Mouse (Mus musculus): ENCODE results near the gene Bcl2.

Bcl2 gene

DNA sequence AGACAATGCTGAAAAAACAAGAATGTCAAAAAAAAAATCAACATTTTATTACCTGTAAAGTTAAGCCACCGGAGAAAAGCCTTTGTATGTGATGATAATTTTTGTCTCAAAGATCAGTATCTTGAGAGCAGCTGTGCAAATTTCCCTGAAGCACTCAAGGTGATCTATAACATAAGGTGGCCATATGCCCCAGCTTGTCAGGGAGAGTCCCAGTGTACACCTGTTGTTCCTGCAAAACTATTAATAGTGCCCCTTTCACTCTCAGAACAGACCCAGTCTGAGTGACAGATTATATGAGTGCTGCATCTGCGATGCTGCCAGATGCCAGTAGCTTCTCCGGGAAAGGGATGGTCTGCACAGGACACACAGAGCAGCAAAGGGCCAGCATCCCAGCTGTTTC is 95.3 kb downstream of the Bcl2 start:
- DNase-seq: no peak

GRCm38 (mm10) chr1:106616955-106617354 is 97.1 kb downstream of the Bcl2 start:
- no peak for DNase-seq

- no peak for DNase-seq
Observed at GRCm38 (mm10) chr1:106613371-106613770, 100.7 kb downstream of the Bcl2 start.

GRCm38 (mm10) chr1:106612166-106613031 is 101.7 kb downstream of the Bcl2 start:
- DNase-seq: no peak

- DNase-seq: no peak
Observed at GRCm38 (mm10) chr1:106611246-106611645, 102.8 kb downstream of the Bcl2 start.

DNA sequence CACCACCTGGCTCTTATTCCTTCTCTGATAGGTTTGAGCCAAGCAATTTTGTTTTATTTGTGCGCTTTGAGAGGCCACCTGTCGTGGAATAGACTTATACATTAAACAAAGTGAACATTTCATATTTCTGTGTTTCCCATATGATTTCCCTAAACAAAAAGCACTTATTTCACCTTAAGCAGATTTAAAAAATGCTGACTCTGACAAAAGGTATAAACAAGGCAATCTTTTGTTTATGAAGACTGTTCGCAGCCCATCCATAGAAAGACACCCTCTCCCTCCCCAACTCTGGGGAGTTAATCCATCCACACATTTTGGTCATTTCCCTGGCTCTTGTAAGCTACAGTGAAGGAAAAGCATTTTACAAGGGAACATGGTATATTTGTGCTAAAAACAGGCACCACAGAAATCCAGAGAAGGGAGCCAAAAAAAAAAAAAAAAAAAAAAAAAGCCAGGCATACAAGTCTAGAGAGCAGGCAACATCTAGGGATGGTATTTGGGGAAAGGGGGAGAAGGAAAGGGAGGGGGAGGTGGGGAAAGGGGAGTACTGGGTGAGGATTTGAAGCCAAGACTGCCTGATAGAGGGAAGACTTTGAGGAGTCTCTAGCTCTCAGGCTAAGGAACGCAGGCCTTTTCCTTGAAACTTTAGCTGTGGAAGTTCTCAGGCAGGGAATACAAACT is 105.8 kb downstream of the Bcl2 start:
- no peak for DNase-seq

DNA sequence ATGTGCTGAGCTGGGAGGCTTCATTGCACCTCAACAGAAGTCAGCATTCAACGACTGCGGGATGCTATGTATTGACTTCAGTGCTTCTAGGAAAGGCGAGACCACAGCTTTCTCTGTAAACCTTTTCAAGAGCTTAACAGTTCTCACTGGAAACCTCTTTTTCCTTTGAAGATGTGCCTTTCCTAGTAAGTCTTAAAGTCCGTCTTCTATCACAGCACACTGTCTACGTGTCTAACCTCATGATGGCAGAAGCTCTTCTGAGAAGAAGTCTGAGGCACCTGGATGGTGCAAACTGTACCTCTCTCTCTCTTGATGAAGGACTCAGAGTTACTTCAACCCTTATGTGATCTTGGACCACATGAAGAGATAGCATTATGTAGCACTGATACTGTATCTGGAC is 107.1 kb downstream of the Bcl2 start:
- DNase-seq: no peak

DNA sequence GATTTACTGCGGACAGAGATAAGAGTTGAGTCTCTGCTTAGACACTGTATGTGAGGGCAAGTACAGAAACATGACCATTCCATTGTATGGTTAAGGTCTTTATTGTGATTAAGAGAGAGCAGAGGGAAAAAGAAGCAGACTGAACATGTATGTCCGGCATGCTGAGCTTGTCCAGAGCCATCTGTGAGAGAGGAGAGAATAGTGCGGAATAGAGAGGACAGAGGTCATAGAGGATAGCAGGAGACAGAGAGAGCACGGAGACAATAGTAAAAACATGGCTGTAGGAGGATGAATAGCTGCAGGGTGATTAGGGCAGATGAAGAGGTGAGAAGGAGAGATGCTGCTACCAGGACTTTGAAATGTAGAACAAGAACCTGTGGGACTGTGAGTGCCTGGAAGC is 110.7 kb downstream of the Bcl2 start:
- no peak for DNase-seq

- no peak for DNase-seq
Observed at GRCm38 (mm10) chr1:106602941-106603340, 111.1 kb downstream of the Bcl2 start.

- no peak for DNase-seq
Observed at GRCm38 (mm10) chr1:106602536-106602935, 111.5 kb downstream of the Bcl2 start.

GRCm38 (mm10) chr1:106601247-106601646 is 112.8 kb downstream of the Bcl2 start:
- DNase-seq: no peak

DNA sequence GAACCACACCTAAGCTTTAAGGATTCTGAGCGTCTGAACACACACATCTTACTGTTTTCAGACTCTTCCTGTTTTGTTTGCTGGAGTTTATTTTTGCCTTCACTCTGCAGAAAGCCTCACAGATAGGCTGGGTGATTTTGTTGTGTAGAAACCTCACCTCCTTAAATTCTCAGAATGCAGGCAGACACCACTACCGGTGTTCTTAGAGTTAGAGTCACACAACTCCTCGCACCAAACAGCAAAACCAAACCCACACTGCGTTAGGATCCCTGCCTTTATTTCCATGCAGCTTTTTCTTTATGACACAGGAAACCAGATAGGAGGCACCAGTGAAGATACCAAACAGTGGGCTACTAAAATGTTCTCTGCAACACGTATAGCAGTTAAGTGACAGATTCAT is 113.2 kb downstream of the Bcl2 start:
- DNase-seq: no peak

DNA sequence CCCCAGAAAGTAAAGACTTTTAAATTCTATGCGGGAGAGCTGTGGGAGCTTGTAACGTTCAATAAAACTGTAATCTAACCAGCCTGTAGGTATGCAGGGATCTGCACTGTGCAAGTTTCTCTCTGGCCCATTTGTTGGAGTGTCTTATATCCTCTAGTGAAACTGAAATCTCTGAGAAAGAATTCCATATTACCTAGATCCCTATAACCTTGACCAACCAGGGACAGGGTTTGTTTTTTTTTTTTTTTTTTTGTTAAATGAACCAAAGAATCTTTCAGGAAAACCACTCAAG is 115.8 kb downstream of the Bcl2 start:
- no peak for DNase-seq

DNA sequence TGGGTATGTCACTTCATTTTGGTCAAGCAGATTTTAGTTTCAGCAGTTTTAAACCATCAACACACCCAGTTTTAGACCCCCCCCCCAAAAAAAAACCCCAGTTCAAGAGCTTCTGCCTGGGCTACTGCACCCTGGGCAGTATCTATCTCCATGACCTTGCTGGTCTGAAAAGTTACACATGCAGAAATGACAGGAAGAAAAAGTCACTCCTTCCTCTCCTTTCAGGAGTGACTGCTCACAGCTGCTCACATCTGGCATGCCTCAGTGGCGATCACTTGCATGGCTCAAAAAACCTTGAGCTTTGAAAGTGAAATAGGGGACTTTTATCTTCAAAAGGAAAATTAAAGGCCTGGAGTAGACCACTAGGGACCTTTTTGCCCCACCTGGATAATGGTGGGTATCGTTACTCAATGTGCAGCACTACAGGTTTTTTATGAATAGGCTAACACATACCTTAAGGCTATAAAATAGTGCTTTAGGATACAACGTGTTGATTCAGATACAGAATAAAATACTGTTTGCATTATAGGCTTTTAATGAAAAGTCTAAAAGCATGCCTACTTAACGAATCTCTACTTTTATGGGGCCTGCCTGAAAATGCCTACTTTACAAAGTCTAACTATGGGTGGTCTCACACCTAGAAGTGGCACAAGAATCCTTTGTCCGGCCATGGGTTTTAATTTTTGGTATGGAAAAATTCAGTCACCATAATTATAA is 116.3 kb downstream of the Bcl2 start:
- no peak for DNase-seq

- no peak for DNase-seq
Observed at GRCm38 (mm10) chr1:106596380-106596779, 117.7 kb downstream of the Bcl2 start.

GRCm38 (mm10) chr1:106595286-106595885 is 118.7 kb downstream of the Bcl2 start:
- DNase-seq: no peak

GRCm38 (mm10) chr1:106591180-106591774 is 122.8 kb downstream of the Bcl2 start:
- no peak for DNase-seq

GRCm38 (mm10) chr1:106589141-106589540 is 124.9 kb downstream of the Bcl2 start:
- DNase-seq: no peak

GRCm38 (mm10) chr1:106587866-106588470 is 126.1 kb downstream of the Bcl2 start:
- no peak for DNase-seq

GRCm38 (mm10) chr1:106586761-106587160 is 127.3 kb downstream of the Bcl2 start:
- no peak for DNase-seq

- DNase-seq: no peak
Observed at GRCm38 (mm10) chr1:106585349-106585748, 128.7 kb downstream of the Bcl2 start.

GRCm38 (mm10) chr1:106584824-106585223 is 129.2 kb downstream of the Bcl2 start:
- DNase-seq: no peak

DNA sequence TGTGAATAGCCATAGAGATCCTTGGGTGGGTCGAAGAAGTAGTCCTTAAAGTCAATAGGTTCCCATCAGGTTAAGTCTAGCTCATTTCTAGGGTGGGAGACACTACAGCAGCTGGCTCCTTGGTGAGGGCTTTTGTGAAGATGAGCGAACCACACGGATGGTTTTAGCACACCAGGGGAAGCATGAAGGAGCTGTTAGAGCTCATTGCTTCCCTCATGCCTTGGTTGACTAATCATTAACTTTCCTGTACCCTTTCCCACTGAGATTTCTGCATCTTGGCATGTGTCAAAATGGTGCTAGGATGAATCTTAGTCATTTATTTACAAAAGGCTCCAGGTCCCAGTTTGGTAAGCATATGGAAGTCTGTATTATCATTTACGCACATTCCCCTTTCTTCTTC is 129.8 kb downstream of the Bcl2 start:
- no peak for DNase-seq

All from liver (tissue).